Mouse (Mus musculus) liver, postnatal 0 days (tissue): ENCODE results near the gene Exoc3l4.

Experiments used
- CTCF ChIP-seq: sonication (generic); IDR thresholded peaks from 2 replicates; pipeline ENCODE4 v1.5.1; 2016; ENCODE audit warnings: antibody characterized with exemption, low read depth
- EP300 ChIP-seq: IDR thresholded peaks from 2 replicates; pipeline ENCODE4 v1.6.1; 2016; ENCODE audit warnings: antibody characterized with exemption, low read depth, mild to moderate bottlenecking

DNA sequence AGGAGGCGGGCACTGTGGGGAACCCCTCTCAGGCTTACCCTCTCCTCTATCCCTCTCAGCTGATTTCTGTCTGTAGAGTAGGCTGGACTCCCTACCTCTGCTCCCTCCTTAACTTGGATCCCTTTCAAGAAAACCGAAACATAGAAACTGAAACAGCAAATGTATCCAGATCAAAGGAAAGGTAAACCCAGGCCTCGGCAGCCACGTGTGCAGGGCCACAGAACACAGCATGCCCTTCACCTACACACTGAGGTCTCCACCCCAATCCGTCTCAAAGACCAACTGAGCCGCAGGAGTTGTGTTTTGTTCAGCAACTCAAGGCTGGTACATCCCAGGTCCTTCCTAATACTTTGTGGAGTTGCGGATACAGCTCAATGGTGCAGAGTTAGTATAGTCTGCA lies 49.8 kb upstream of the Exoc3l4 start:
- no peak for TF ChIP-seq CTCF
- no peak for TF ChIP-seq EP300
